Mouse (Mus musculus) right cerebral cortex, postnatal 10 days (tissue): Measurements from ENCODE around the gene Il4ra.
A peak's percentile ranks its signal among the peaks of the same experiment; 100 is the strongest.

Experiments used
- DNase-seq, 2 experiments: peaks; one replicate each; pipeline ENCODE4 v3.0.0; 2021; ENCODE audit warnings: low spot score in 2 of 2

Gene Il4ra

DNA sequence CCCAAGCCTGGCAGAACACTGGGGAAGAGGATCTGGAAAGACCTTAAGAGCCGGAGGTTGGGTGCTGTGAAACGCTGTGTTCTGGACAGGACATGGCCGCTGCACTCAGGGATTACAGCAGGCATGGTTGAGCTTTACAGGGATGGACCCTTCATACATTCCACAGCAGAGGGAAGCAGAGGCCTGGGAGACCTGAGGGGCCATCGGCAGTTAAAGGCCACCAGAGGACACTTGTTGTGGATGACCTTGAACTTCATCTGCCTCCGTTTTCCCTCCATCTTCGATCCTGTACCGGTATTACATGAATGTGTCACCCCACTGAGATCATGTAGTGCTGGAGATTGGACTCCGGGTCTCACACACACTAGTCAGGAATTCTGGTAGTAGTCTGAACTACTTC lies 2.0 kb upstream of the Il4ra start:
- DNase-seq, result no peak

GRCm38 (mm10) chr7:125550881-125551381 lies 989 bp upstream of the Il4ra start:
- DNase-seq, result peak in 1 of 2 experiments; percentile 47

DNA sequence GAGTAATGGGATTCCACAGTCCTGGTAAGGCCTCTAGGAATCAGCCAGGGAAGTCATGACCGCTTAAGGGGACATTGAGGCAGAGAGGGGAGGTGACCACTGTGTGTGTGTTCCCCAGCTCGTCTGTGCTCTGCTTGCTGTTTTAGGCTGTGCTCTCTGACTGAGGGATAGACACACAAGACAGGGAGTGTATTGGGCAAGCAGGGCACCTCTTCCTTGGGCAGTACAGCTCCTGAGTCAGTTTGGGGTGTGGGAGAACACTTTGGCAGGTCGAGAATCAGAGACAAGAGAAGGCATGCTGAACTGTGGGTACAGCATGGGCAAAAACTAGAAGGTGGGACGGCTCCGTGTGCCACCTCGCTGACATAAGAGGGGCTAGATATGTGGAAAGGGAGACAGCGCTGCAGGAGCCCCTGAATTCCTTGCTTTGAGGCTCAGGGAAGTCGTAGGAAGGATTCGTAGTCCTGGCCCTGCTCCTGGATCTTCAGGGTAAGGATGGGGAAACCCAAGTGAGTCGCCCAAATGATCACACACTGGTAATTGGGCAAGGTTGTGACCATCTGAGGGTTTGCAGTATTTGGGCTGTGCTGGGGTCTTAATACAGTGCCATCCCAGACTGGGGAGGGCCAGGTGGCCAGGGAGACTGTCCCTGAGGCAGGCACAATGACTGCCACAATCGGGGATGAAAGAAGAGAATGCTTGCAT lies 1.1 kb downstream of the Il4ra start:
- DNase-seq, result no peak

DNA sequence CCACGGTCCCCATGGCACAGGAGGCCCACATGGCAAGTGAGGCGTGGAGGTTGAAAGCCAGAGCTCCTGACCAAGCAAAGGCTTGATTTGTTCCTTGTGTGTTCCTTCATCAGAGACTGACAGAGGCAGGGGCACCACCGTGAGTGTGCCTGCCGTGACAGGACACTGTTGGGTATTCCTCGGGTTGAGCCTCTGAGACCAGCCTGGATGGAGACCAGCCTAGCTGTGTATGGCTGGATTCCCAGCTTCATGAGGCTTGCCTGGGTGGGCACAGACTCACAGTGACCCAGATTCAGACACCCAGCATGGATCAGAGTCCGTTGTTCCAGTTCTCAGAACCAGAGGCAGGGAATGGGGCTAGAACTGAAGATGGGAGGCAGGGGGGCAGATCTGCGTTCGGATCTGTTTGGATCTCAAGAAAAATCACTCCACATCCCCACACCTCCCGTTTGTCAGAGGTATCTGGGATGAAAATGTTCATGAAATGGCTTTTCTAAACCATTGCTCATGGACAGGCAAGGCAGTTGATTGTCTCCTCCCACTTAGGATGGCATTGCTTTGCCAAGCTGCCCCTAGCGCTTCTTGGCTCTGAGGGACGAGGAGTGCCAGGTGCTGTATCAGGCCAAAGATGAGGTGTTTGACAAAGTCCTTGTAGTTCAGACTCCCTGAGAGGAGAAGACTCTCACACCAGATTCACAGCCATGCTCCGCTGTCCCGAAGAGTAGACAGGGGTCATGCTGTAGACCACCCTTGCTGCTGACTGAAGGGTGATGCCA lies 1.9 kb downstream of the Il4ra start:
- no peak for DNase-seq

DNA sequence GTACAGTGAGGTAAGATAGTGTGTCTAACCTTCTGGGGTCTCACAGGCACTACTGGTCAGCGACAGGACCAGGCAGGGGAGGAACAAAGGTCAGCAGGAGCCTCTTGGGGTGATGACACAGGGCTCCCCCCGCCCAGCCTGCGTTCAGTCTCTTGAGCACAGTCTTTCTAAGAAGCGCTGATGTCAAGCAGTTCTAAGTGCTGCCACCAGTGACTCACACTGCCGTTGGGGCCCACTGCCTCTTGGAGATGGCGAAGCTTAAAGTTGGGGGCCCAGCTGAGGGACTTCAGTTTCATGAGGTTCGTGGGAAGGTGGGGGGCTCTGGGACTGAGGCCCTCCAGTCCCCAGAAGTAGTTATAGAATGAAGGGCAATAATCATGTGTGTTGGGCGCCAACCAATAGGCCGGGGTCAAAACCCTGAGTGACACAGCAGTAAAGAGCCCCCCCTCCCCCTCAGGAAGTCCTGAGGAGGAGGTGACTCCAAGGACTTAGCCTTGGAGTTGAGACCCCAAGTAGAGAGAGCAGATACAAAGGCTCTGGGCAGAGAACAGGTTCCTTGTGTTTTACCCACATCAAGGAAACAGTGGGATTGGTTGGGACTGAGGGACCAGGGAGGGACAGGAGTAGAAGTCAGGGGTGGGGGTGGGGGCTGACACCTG lies 2.7 kb downstream of the Il4ra start:
- no peak for DNase-seq

- no peak for DNase-seq
These were observed 3.5 kb downstream of the Il4ra start for GRCm38 (mm10) chr7:125555351-125555872.

- no peak for DNase-seq
These were observed 4.2 kb downstream of the Il4ra start for GRCm38 (mm10) chr7:125556096-125556495.

GRCm38 (mm10) chr7:125556865-125557264 lies 4.9 kb downstream of the Il4ra start:
- DNase-seq, result no peak

GRCm38 (mm10) chr7:125558401-125558945 lies 6.6 kb downstream of the Il4ra start:
- DNase-seq, result no peak

DNA sequence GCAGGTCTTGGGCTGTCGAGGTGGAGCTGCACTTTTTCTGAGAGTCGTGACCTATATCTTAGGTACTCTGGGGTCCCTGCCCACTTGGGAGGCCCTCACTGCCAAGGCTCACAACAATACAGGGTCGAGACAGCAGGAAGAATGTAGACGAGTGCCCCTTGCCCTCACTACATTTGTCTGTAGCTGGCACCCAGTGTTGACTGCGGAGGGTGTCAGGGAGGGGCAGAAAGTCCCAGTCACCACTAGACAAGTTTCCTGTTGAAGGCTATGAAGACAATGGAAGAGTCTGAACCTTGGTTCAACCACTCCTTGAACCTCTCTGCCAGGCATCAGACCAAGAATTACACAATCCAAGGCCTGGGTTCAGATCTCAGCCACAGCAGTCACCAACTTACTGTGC lies 7.1 kb downstream of the Il4ra start:
- no peak for DNase-seq

DNA sequence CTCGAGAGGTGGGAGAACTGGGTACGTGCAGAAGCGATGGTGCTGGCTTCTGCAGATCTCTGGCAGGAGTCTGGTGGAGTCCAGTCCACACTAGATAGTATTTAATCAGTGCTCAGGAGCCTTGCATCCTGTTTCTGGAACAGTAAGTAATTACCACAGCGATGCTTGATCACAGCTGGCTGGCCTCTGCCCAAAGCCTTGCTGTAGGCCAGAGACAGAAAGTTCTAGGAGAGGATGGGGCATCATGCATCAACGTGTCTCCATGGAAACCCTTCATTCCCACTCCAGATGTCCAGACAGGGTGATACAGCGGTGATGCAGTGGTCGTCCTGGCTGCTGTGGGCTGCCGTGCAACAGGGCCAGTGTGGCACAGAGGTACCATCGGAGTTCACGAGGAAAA lies 7.6 kb downstream of the Il4ra start:
- no peak for DNase-seq

DNA sequence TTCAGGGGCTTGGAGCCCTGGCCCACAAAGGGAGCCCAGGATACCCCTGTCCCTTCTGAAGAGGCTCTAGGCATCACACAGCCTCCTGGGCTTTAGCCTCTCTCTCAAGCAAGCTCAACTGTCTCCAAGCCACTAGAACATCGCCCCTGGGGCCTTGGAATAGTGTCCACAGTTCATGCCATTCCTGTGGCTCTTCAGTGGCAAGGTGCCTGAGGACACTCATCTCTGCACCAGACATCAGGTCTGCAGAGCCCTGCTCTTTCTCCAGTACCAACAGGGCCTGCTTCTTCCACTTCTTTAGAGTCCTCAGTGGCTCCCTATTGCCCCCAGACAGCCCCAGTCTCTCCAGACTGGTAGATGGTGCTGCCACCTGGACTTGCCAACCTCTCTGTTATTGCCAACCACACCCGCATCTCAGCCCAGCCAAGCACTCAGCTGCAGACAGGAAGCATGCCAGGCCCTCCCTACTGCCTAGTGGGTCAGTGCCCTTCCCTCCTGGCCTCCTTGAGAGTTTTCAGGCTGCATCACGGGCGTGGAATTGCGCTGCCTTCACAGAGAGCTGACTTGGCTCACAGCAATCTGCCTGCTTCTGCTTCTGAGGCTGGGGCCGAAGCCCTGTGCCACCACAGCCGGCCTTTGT lies 8.3 kb downstream of the Il4ra start:
- DNase-seq, result peak; percentile 50 to 57

DNA sequence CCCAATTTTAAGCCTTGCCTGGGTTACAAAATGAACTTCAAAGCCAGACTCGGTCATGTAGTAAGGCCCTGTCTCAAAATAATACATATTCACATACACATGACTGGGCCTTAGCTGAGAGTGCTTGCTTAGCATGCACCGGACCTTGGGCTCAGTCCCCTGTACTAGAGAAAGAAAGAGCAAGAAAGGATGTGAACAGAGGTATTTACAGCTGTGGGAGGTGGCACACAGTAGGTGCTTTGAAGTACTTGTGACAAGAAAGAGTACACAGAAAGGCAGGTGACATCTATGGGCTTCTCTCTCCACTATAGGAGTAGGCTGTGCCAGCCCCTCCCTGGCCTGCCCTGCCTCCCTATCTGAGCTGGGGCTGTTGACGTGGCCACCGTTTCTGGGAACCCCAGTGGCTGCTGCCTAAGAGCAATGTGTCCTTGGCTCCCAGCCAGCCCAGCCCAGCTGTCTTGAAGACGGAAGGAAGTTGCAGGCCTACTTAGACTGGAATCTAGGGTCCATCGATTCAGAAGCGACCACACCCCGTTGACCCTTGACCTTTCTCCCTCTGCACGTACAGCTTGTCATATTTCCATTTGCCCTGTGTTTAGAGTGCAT lies 9.3 kb downstream of the Il4ra start:
- DNase-seq, result peak; percentile 75 to 78

DNA sequence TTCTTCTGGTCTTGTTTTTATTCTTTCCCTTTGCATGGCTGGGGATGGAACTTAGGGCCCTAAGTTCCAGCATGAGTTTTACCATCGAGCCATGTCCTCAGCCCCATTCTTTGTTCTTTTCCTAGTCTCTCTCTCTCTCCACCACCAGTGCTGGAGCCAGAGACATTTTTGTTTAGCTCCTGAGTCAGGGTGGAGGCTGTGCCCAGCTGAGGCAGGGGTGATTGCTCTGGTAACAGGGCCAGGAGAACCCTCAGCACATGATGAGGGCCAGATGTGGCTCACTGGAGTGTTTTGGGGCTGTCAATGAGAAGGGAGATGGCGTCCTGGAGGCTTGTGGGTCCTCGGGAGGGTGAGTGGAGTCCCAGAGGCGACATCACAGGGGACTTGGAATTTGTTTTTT lies 10.5 kb downstream of the Il4ra start:
- no peak for DNase-seq

DNA sequence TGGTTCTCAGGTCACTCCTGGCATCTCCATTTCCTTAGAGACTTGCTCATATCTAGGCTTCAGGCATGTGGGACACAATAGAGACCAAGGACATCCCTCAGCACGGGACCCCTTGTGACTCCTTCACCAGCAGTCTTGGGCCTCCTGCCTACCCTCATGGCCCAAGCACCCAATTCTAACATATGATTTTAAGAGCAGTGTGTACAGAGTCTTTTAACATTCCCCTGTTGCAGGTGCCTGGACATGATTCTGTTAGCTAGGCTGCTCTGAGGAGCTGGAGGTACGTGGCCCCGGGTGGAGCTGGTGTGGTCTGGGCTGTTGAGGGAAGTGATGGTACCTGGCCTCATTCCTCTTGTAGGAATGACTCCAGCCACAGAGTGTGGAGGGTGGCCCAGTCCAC lies 11.2 kb downstream of the Il4ra start:
- DNase-seq, result no peak

DNA sequence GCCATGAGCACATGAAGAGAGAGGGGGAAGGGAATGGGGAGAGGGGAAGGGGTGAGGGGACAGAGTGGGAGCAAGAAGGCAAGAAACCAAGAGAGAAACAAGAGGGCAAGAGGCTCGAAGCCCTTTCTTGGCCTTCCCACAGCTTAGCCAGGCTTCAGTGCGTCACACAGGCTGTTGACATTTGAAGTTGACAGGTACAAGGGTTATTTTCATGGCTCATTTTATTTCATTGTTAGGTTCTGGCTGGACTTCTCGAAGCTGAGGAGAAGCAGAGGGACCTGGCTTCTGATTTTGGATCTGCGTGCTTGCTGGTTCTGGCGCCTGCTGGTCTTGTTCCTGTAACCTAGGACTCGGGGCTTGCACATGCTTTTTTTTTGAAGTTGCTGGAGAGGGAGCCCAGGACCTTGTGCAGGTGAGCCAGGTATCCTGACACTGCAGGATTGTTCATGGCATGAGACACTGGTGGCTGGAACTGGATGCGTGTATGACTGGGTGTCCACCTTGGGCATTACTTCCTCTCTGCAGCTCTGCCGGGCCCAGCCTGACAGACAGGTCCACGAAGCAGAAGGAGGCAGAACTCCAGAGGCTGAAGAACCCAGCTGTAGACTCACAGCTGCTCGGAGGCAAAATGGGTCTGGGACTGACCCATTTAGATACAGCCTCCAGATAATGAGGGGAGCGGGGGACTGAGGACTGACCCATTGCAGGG lies 12.6 kb downstream of the Il4ra start:
- DNase-seq, result no peak

- DNase-seq, result no peak
These were observed 13.8 kb downstream of the Il4ra start for GRCm38 (mm10) chr7:125565516-125566285.

DNA sequence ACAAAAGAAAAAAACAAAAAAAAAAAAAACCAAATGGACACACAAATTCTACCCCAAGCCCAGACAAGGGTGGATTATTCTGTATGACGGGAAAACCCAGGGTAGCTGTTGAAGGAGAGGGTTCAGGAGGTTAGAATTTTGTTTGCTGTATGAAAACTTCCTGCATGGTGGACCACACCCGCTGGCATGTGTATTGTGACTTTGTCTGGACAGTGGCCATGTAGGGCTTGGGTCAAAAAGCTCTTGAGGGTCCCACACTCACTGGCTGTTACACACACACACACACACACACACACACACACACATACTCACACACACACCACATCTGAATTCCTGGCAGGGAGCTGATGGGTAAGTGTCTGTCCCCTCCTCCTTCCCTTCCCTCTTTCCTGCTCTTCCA lies 14.5 kb downstream of the Il4ra start:
- DNase-seq, result no peak

DNA sequence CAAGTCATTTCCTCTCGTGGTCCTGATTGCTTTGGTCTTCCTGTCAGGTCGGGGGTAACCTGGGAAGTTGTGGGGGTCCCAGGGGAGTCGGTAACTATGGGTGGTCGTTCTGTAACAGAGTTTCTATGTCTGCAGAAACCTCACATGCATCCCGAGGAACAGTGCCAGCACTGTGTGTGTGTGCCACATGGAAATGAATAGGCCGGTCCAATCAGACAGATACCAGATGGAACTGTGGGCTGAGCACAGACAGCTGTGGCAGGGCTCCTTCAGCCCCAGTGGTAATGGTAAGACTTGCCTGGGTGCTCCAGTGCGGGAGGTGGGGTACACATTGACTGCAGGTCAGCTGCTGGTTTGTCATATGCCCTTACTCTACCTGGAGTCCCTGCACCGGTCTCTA lies 17.0 kb downstream of the Il4ra start:
- DNase-seq, result no peak

DNA sequence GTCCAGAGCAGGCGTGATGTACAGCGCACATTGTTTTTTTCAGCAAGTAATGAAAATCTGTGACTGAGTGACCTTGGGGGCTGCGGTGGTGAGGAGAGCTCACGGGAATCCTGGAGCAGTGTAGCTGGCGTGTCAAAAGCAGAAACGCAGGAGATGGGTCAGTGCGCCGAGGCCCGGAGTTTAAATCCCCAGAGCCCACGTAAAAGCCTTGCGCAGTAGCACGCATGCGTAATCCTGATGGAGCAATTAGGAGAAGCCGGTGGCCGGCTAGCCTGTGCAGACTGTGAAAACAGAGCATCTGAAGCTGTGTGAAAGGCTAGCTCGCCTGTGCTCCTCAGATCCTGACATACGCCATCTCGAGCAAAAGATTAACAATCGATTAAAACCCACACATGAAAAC lies 20.0 kb downstream of the Il4ra start:
- DNase-seq, result no peak
